Mouse (Mus musculus) MEL (cell line): ENCODE data around the gene Exoc4. TPM values are rescaled to one million over a fixed set of nuclear protein-coding genes. Genes with fewer than 3 reads are reported as not detected.

Experiments used
- DNase-seq: peaks from one replicate; pipeline ENCODE4 v3.0.0; 2011; ENCODE audit warnings: low read depth, low spot score
- H3K27ac ChIP-seq: 2 replicates; pipeline ENCODE4 v1.5.1; 2012; ENCODE audit warnings: low read depth, mild to moderate bottlenecking, control low read depth, low read length, moderate library complexity; ENCODE audit not compliant: control insufficient read depth
- H3K27me3 ChIP-seq, 2 experiments: fragments of 150-350 bp in 1 of 2; sonication (generic) in 1 of 2; 2 replicates each; pipeline ENCODE4 v1.6.1; 2012; ENCODE audit warnings: low read length in 2 of 2, mild to moderate bottlenecking in 2 of 2, improper control_type of control experiment in 1 of 2, moderate library complexity in 1 of 2; ENCODE audit not compliant: insufficient read depth in 2 of 2, control insufficient read depth in 1 of 2
- H3K36me3 ChIP-seq, 2 experiments: 2 replicates each; pipeline ENCODE4 v1.6.1; 2012 to 2014; ENCODE audit warnings: low read length in 2 of 2, improper control_type of control experiment in 1 of 2, inconsistent platforms in 1 of 2, mild to moderate bottlenecking in 1 of 2; ENCODE audit not compliant: insufficient read depth in 2 of 2, control insufficient read depth in 1 of 2
- H3K4me1 ChIP-seq, 2 experiments: fragments of 150-350 bp in 1 of 2; sonication (generic) in 1 of 2; 2 replicates each; pipeline ENCODE4 v1.6.1; 2012; ENCODE audit warnings: low read length in 2 of 2, improper control_type of control experiment in 1 of 2, mild to moderate bottlenecking in 1 of 2; ENCODE audit not compliant: insufficient read depth in 2 of 2, control insufficient read depth in 1 of 2
- H3K4me3 ChIP-seq, 2 experiments: fragments of 150-350 bp in 1 of 2; sonication (generic) in 1 of 2; 2 replicates each; pipeline ENCODE4 v1.5.1; 2012; ENCODE audit warnings: low read depth in 2 of 2, low read length in 2 of 2, mild to moderate bottlenecking in 2 of 2, moderate library complexity in 2 of 2, control low read depth in 1 of 2, improper control_type of control experiment in 1 of 2; ENCODE audit not compliant: control insufficient read depth in 1 of 2, insufficient read depth in 1 of 2
- H3K79me2 ChIP-seq: 2 replicates; pipeline ENCODE4 v1.6.1; 2012; ENCODE audit warnings: mild to moderate bottlenecking, low read length, moderate library complexity; ENCODE audit not compliant: control insufficient read depth, poor library complexity, insufficient read depth
- H3K9ac ChIP-seq: 2 replicates; pipeline ENCODE4 v1.6.1; 2012; ENCODE audit warnings: low read depth, mild to moderate bottlenecking, control low read depth, low read length, moderate library complexity; ENCODE audit not compliant: control insufficient read depth, poor library complexity, severe bottlenecking
- H3K9me3 ChIP-seq: fragments of 150-350 bp; sonication (generic); replicated peaks from 2 replicates; pipeline ENCODE4 v1.6.1; 2012; ENCODE audit warnings: mild to moderate bottlenecking, low read length, improper control_type of control experiment, moderate library complexity; ENCODE audit not compliant: insufficient read depth
- BHLHE40 ChIP-seq: IDR thresholded peaks from 2 replicates; pipeline ENCODE4 v1.6.1; 2012; ENCODE audit warnings: low read depth, mild to moderate bottlenecking, inconsistent platforms, low read length, improper control_type of control experiment, borderline replicate concordance
- CHD1 ChIP-seq: IDR thresholded peaks from 2 replicates; pipeline ENCODE4 v1.6.1; 2012; ENCODE audit warnings: low read depth, mild to moderate bottlenecking, inconsistent platforms, low read length, improper control_type of control experiment
- CTCF ChIP-seq, 3 experiments: IDR thresholded peaks in 2 of 3; conservative IDR thresholded peaks in 1 of 3; 2 replicates each; pipeline ENCODE4 v1.5.1; 2011 to 2012; ENCODE audit warnings: low read length in 3 of 3, low read depth in 2 of 3, mild to moderate bottlenecking in 2 of 3, improper control_type of control experiment in 1 of 3, inconsistent platforms in 1 of 3, mixed read lengths in 1 of 3, moderate library complexity in 1 of 3; ENCODE audit not compliant: control insufficient read depth in 1 of 3, insufficient read depth in 1 of 3, poor library complexity in 1 of 3, severe bottlenecking in 1 of 3
- GATA1 ChIP-seq: IDR thresholded peaks from 2 replicates; pipeline ENCODE4 v1.6.1; 2011; ENCODE audit warnings: low read depth, low read length, improper control_type of control experiment
- MAFK ChIP-seq: IDR thresholded peaks from 2 replicates; pipeline ENCODE4 v1.6.1; 2011; ENCODE audit warnings: low read depth, mild to moderate bottlenecking, low read length, improper control_type of control experiment, borderline replicate concordance
- MAX ChIP-seq: IDR thresholded peaks from 2 replicates; pipeline ENCODE4 v1.6.1; 2011; ENCODE audit warnings: low read length, improper control_type of control experiment
- MAZ ChIP-seq: IDR thresholded peaks from 2 replicates; pipeline ENCODE4 v1.6.1; 2012; ENCODE audit warnings: low read depth, mild to moderate bottlenecking, inconsistent platforms, low read length, improper control_type of control experiment
- MEF2A ChIP-seq: IDR thresholded peaks from 2 replicates; pipeline ENCODE4 v1.6.1; 2014; ENCODE audit warnings: low read depth, mild to moderate bottlenecking, inconsistent platforms, low read length, improper control_type of control experiment; ENCODE audit not compliant: poor library complexity, insufficient replicate concordance, severe bottlenecking; ENCODE audit errors: extremely low read depth
- MXI1 ChIP-seq: IDR thresholded peaks from 2 replicates; pipeline ENCODE4 v1.6.1; 2011; ENCODE audit warnings: mild to moderate bottlenecking, low read depth, low read length, improper control_type of control experiment
- NELFE ChIP-seq: IDR thresholded peaks from 2 replicates; pipeline ENCODE4 v1.6.1; 2011; ENCODE audit warnings: low read depth, low read length, improper control_type of control experiment
- POLR2AphosphoS5 ChIP-seq: IDR thresholded peaks from 2 replicates; pipeline ENCODE4 v1.6.1; 2012; ENCODE audit warnings: low read depth, borderline replicate concordance, mild to moderate bottlenecking, inconsistent platforms, low read length, moderate library complexity, mixed read lengths
- RCOR1 ChIP-seq: IDR thresholded peaks from 2 replicates; pipeline ENCODE4 v1.6.1; 2012; ENCODE audit warnings: low read depth, mild to moderate bottlenecking, inconsistent platforms, low read length, improper control_type of control experiment
- TCF12 ChIP-seq: IDR thresholded peaks from 2 replicates; pipeline ENCODE4 v1.6.1; 2014; ENCODE audit warnings: low read depth, mild to moderate bottlenecking, inconsistent platforms, low read length, improper control_type of control experiment, moderate library complexity
- UBTF ChIP-seq: IDR thresholded peaks from 2 replicates; pipeline ENCODE4 v1.6.1; 2012; ENCODE audit warnings: low read depth, mild to moderate bottlenecking, inconsistent platforms, low read length, improper control_type of control experiment, moderate library complexity, borderline replicate concordance; ENCODE audit not compliant: insufficient read depth
- USF1 ChIP-seq: IDR thresholded peaks from 2 replicates; pipeline ENCODE4 v1.6.1; 2014; ENCODE audit warnings: low read depth, mild to moderate bottlenecking, inconsistent platforms, low read length, improper control_type of control experiment, moderate library complexity
- USF2 ChIP-seq, 2 experiments: IDR thresholded peaks; 2 replicates each; pipeline ENCODE4 v1.6.1; 2011 to 2012; ENCODE audit warnings: improper control_type of control experiment in 2 of 2, low read length in 2 of 2, borderline replicate concordance in 1 of 2, inconsistent platforms in 1 of 2, low read depth in 1 of 2, mild to moderate bottlenecking in 1 of 2; ENCODE audit not compliant: insufficient read depth in 1 of 2
- ZKSCAN1 ChIP-seq: IDR thresholded peaks from 2 replicates; pipeline ENCODE4 v1.6.1; 2012; ENCODE audit warnings: low read depth, mild to moderate bottlenecking, inconsistent platforms, low read length, improper control_type of control experiment, moderate library complexity
- polyA plus RNA-seq, 2 experiments: library from polyadenylated mRNA; stranded (reverse) in 1 of 2; unstranded in 1 of 2; fragments of >175 nt in 1 of 2; fragments of >200 nt in 1 of 2; gene quantifications; 2 replicates each; pipeline versions ENCODE4 v1.2.1 to v1.2.4; 2012; ENCODE audit warnings: low replicate concordance in 2 of 2, low read depth in 1 of 2; ENCODE audit not compliant: insufficient read length in 2 of 2, insufficient read depth in 1 of 2, missing spikeins in 1 of 2
- total RNA-seq: library from RNA; depleted of rRNA; stranded (reverse); fragments of 300-350 nt; gene quantifications from 2 replicates; pipeline ENCODE4 v1.2.3, GENCODE M21; 2012

The Exoc4 gene
- total and polyA plus RNA-seq, 3 experiments = 16.4 to 22.6 TPM; not detected in 1

DNA sequence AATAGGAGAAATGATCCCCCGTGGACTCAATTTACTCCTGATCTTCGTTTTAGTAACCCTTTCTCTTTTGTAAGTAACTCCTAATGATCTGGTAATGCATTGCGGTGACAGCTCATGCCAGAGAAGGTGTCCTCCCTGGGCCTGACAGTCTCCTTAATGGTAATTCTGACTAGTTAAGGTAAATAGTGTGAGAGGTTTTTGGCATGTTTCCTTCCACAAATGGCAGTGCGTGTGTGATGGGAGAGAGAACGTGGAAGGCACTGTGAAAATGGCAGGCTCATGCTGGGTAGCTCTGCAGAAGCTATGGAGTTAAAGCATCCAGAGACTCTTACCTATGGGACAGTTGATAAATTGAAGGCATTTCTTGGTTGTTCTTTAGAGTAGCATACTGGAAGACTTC lies 15.1 kb downstream of the Exoc4 start:
- H3K9me3 ChIP-seq = no peaks in the 10 kb centered on the region
- no peaks in the 10 kb centered on the region for H3K27me3 ChIP-seq
- no peaks in the 10 kb centered on the region for H3K79me2 ChIP-seq
- peaks cover 7 to 14% of the 10 kb centered on the region in 2 experiments for H3K4me1 ChIP-seq
- H3K27ac ChIP-seq = no peak overlapping the region
- no peak overlapping the region for H3K9ac ChIP-seq
- peaks cover 0 to 16% of the 10 kb centered on the region in 2 experiments for H3K36me3 ChIP-seq
- DNase-seq = no peak
- no peak overlapping the region for H3K4me3 ChIP-seq
- TF ChIP-seq NELFE (no peak), CTCF (IDR thresholded peaks at IDR 0.05 in 2 of 3, conservative IDR thresholded peaks at IDR 0.05 in 1 of 3; ENCODE audit: control insufficient read depth in 1 of 3, insufficient read depth in 1 of 3, low read depth in 2 of 3, low read length in 3 of 3, poor library complexity in 1 of 3, severe bottlenecking in 1 of 3) (no peak), ZKSCAN1 (no peak), POLR2AphosphoS5 (no peak), UBTF (no peak), GATA1 (no peak), MAX (no peak), RCOR1 (no peak), USF2 (IDR thresholded peaks at IDR 0.05; ENCODE audit: borderline replicate concordance in 1 of 2, insufficient read depth in 1 of 2, low read depth in 1 of 2, low read length in 2 of 2) (no peak), MAZ (no peak), CHD1 (no peak), USF1 (no peak), TCF12 (no peak)

DNA sequence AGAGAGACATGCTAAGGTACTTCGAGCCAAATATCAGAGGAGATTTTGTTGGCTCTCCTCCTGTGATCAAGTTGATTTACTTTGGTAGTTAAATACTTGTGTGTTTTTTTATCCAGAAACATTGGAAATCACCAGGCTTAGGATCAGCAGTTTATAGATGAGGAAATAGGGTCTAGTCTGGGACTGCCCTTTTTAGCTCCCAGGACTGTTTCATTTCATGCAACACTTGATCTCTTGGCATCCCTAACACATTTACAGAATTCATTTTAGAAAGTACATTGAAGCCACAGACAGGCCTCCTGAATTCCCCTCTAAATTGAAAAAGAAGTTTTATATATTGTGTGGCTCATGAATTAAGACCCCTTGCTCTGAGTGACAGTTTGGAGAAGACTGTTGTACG lies 15.5 kb downstream of the Exoc4 start:
- Histone ChIP-seq H3K4me1 (peaks cover 7 to 14% of the 10 kb centered on the region in 2 experiments), H3K4me3 (no peak overlapping the region), H3K27me3 (no peaks in the 10 kb centered on the region), H3K9me3 (no peaks in the 10 kb centered on the region), H3K36me3 (peaks cover 0 to 16% of the 10 kb centered on the region in 2 experiments), H3K79me2 (no peaks in the 10 kb centered on the region), H3K9ac (no peak overlapping the region), H3K27ac (no peak overlapping the region)
- TF ChIP-seq BHLHE40 (no peak), GATA1 (no peak), MEF2A (no peak), MAFK (no peak), MXI1 (no peak)
- no peak for DNase-seq
